Mouse (Mus musculus) heart, embryonic 16.5 days (tissue): ENCODE measurements around the gene Slc27a5. TPM values are rescaled to one million over a fixed set of nuclear protein-coding genes. Genes with fewer than 3 reads are reported as not detected.

ENCODE experiments used
- ATAC-seq: fragments of 200-750 bp; cut with Nextera tagmentation; replicated peaks from 2 replicates; pipeline ENCODE4 v1.8.0; 2017; ENCODE audit warnings: moderate number of reproducible peaks; ENCODE audit not compliant: insufficient read depth, low FRiP score; ENCODE audit errors: extremely low read depth
- H3K27ac ChIP-seq: fragments of 300-500 bp; sonication (generic); 2 replicates; pipeline ENCODE4 v1.5.1; 2014; ENCODE audit warnings: mild to moderate bottlenecking, low read length, control low read depth, moderate library complexity
- H3K27me3 ChIP-seq: fragments of 300-500 bp; sonication (generic); 2 replicates; pipeline ENCODE4 v1.6.1; 2014; ENCODE audit warnings: low read length, mixed read lengths; ENCODE audit not compliant: control insufficient read depth, insufficient read depth
- H3K36me3 ChIP-seq: fragments of 300-500 bp; sonication (generic); 2 replicates; pipeline ENCODE4 v1.6.1; 2014; ENCODE audit not compliant: control insufficient read depth, insufficient read depth
- H3K4me1 ChIP-seq: fragments of 300-500 bp; sonication (generic); 2 replicates; pipeline ENCODE4 v1.6.1; 2014; ENCODE audit warnings: low read length, mixed read lengths; ENCODE audit not compliant: control insufficient read depth, insufficient read depth
- H3K4me2 ChIP-seq: fragments of 300-500 bp; sonication (generic); 2 replicates; pipeline ENCODE4 v1.6.1; 2014; ENCODE audit warnings: low read depth, mild to moderate bottlenecking, control low read depth, low read length
- H3K4me3 ChIP-seq: fragments of 300-500 bp; sonication (generic); 2 replicates; pipeline ENCODE4 v1.5.1; 2014; ENCODE audit warnings: mild to moderate bottlenecking, control low read depth, low read length
- H3K9ac ChIP-seq: fragments of 300-500 bp; sonication (generic); 2 replicates; pipeline ENCODE4 v1.6.1; 2014; ENCODE audit warnings: low read length, control low read depth
- H3K9me3 ChIP-seq: fragments of 300-500 bp; sonication (generic); replicated peaks from 2 replicates; pipeline ENCODE4 v1.6.1; 2016; ENCODE audit warnings: low read length; ENCODE audit not compliant: control insufficient read depth
- WGBS: fragments of 180-500 bp; shearing (Covaris S2); extraction: QIAGEN DNeasy Blood & Tissue Kit; methylation state at CpG from one replicate; pipeline ENCODE4 v1.1.7; 2014; 5-methylcytosine and 5-hydroxymethylcytosine counted together
- polyA plus RNA-seq: library from polyadenylated mRNA; unstranded; fragments of >200 nt; fragmentation: Nextera tagmentation; extraction: Ambion mirVana; gene quantifications from 2 replicates; pipeline ENCODE4 v1.2.1, GENCODE M21; 2015

The Slc27a5 gene
- polyA plus RNA-seq, 1 experiment from 2014 or later: not detected

DNA sequence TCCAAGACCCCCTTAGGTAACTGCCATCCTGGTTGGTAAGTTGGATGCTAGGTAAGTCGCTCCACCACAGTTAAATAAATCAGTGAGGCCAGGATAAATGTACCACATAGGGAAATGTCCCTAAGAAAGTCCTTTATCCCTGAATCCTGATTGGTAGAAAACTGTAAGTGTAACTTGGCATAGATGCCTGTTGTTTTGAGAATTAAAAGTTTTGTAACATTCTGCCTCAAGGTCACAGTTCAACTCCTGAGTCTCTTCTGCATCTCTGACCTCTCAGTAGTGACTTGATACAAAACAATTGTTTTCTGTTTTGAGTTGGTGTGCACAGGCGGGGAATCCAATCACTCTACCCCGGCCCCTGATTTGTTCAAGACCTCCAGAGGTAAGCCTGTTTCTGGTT is 859 bp upstream of the Slc27a5 start, which contains the start of gene Trim28:
TSS of gene Trim28 (plus strand) at position 264 of the 400 bp plus-strand sequence.
- Histone ChIP-seq H3K27ac (no peak within 1 kb of the TSS), H3K4me2 (no peak within 1 kb of the TSS), H3K9ac (no peak within 1 kb of the TSS), H3K4me3 (no peak within 1 kb of the TSS), H3K4me1 (no peaks in the 10 kb centered on the region), H3K36me3 (no peaks in the 10 kb centered on the region), H3K27me3 (no peaks in the 10 kb centered on the region), H3K9me3 (no peaks in the 10 kb centered on the region)
- no peak for ATAC-seq
- 77% methylated on average over 3 of the region's 3 CpGs for WGBS

DNA sequence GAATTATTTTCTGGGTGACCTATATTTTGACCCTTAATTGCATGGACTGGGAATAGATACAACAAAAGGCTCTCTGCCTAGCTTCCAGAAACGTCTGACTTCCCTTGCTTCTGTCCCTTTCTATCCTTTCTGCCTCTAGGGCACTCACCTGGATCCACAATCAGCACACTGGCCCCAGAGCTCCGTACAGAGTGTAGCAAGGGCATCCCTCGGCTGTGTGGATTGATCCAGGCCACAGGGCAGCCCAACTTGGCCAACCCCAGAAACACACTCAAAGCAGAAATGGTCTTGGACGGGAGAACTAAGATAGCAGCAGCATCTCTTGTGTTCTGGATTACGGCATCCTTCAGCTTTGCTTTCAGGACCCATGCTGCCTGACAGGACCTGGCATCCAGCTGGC is 762 bp downstream of the Slc27a5 start:
- Histone ChIP-seq H3K9me3 (no peaks in the 10 kb centered on the region), H3K4me3 (no peak overlapping the region), H3K4me2 (no peak overlapping the region), H3K27ac (no peak overlapping the region), H3K4me1 (no peaks in the 10 kb centered on the region), H3K36me3 (no peaks in the 10 kb centered on the region), H3K27me3 (no peaks in the 10 kb centered on the region), H3K9ac (no peak overlapping the region)
- WGBS: 55% methylated on average over 5 of the region's 5 CpGs
- no peak for ATAC-seq

DNA sequence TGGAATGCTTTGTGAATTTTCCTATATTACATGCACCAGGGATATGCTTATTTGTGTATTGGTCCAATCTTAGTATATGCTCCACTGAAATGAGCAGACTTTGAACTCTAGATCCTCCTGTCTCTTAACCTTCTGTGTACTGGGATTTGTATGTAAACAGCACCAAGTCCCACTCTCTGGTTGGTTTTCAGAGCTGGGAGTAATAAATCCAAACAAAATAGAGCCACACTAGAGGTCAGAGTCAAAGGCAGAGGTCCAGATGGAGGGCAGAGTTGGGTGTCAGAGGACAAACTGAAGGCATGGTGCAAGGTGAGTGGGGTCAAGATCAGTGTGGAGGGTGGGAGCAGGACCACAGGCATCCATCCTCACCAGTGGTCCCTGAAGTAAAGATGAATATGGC is 2.1 kb downstream of the Slc27a5 start:
- no peak overlapping the region for H3K4me2 ChIP-seq
- no peaks in the 10 kb centered on the region for H3K27me3 ChIP-seq
- no peaks in the 10 kb centered on the region for H3K9me3 ChIP-seq
- no peaks in the 10 kb centered on the region for H3K4me1 ChIP-seq
- H3K4me3 ChIP-seq: no peak overlapping the region
- no peak overlapping the region for H3K9ac ChIP-seq
- no peak overlapping the region for H3K27ac ChIP-seq
- H3K36me3 ChIP-seq: no peaks in the 10 kb centered on the region
- ATAC-seq: no peak

DNA sequence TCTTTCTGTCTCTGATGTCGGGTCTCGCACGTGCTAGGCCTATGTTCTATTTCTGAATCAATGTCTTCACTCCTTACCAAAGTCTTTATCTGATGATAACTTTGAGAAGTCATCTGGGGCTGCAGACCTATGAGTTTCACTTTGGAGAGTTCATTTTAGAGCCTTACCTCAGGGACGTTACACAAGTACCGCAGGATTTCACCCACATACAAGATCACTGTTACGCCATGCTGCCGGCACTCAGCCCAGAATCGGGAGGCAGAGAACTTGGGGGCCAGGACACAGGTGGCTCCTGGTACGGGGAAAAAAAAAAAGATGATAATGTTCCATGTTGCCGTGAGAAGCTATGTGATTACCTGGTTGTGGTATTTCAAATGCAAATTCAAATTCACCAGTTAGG is 4.8 kb downstream of the Slc27a5 start:
- H3K4me1 ChIP-seq: no peaks in the 10 kb centered on the region
- H3K36me3 ChIP-seq: no peaks in the 10 kb centered on the region
- 80% methylated on average over 10 of the region's 10 CpGs for WGBS
- H3K27me3 ChIP-seq: no peaks in the 10 kb centered on the region
- H3K4me2 ChIP-seq: no peak overlapping the region
- H3K9ac ChIP-seq: no peak overlapping the region
- no peaks in the 10 kb centered on the region for H3K9me3 ChIP-seq
- ATAC-seq: no peak
- H3K27ac ChIP-seq: no peak overlapping the region
- no peak overlapping the region for H3K4me3 ChIP-seq

GRCm38 (mm10) chr7:12992222-12992621 is 5.8 kb downstream of the Slc27a5 start:
- H3K9ac ChIP-seq: no peak overlapping the region
- WGBS: 3% methylated on average over 3 of the region's 3 CpGs
- H3K27me3 ChIP-seq: no peaks in the 10 kb centered on the region
- ATAC-seq: no peak
- no peak overlapping the region for H3K4me2 ChIP-seq
- H3K27ac ChIP-seq: no peak overlapping the region
- no peaks in the 10 kb centered on the region for H3K9me3 ChIP-seq
- H3K4me1 ChIP-seq: no peaks in the 10 kb centered on the region
- no peaks in the 10 kb centered on the region for H3K36me3 ChIP-seq
- H3K4me3 ChIP-seq: no peak overlapping the region

DNA sequence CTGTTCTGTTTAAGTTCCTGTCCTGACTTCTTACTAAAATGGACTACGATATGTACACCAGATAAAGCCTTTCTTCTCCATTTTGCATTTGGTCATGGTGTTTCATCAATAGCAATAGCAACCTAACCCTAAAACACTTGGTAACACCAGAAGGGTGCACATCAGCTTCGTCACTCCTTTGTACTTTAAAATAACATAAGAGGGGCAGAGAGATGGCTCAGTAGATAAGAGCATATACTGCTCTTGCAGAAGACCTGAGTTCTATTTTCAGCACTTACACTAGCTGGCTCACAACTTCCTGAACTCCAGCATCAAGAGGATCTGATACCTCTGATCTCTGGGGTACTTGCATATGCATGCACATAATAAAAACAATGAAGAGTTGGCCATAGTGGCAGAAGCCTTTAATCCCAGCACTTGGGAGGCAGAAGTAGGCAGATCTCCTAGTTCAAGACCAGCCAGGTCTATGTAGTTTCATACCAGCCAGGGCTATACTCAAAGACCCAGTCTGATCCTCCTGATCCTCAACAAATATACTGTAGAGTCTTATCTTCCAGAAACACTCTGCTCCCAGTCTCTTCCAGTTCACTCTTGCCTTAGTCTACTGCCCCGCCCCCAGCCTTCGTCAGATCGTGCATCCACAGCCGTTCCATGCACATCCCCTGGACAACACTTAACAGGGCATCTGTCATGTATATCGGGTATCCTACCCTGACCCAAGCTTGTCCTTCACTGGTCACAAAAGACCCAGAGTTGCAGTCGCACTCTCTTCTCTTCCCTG is 10.4 kb downstream of the Slc27a5 start:
- H3K9me3 ChIP-seq: no peaks in the 10 kb centered on the region
- H3K27me3 ChIP-seq: no peaks in the 10 kb centered on the region
- H3K9ac ChIP-seq: no peak overlapping the region
- WGBS: 71% methylated on average over 8 of the region's 8 CpGs
- no peak overlapping the region for H3K4me3 ChIP-seq
- ATAC-seq: no peak
- no peak overlapping the region for H3K4me2 ChIP-seq
- H3K36me3 ChIP-seq: no peaks in the 10 kb centered on the region
- H3K27ac ChIP-seq: no peak overlapping the region
- H3K4me1 ChIP-seq: no peaks in the 10 kb centered on the region

DNA sequence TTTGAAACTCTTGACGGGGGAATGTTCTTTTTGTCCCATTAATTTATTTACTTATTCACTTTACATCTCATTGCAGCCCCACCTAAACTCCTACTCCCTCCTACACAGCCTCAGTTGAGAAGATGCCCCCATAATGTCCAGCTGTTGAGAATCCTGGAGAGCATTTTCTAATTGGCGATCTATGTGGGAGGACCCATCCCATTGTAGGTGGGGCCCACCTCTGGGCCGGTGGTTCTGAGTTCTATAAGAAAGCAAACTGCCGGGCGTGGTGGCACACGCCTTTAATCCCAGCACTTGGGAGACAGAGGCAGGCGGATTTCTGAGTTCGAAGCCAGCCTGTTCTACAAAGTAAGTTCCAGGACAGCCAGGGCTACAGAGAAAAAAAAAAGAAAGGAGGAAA is 11.1 kb downstream of the Slc27a5 start:
- ATAC-seq: no peak
- Histone ChIP-seq H3K36me3 (no peaks in the 10 kb centered on the region), H3K9ac (no peak overlapping the region), H3K4me2 (no peak overlapping the region), H3K27ac (no peak overlapping the region), H3K9me3 (no peaks in the 10 kb centered on the region), H3K4me1 (no peaks in the 10 kb centered on the region), H3K4me3 (no peak overlapping the region), H3K27me3 (no peaks in the 10 kb centered on the region)
- 77% methylated on average over 8 of the region's 8 CpGs for WGBS

- Histone ChIP-seq H3K4me3 (no peak overlapping the region), H3K36me3 (no peaks in the 10 kb centered on the region), H3K27me3 (no peaks in the 10 kb centered on the region), H3K4me2 (no peak overlapping the region), H3K9me3 (no peaks in the 10 kb centered on the region), H3K27ac (no peak overlapping the region), H3K9ac (no peak overlapping the region), H3K4me1 (no peaks in the 10 kb centered on the region)
- 61% methylated on average over 1 of the region's 1 CpGs for WGBS
- no peak for ATAC-seq
Observed at GRCm38 (mm10) chr7:12985724-12986123, 12.3 kb downstream of the Slc27a5 start.

DNA sequence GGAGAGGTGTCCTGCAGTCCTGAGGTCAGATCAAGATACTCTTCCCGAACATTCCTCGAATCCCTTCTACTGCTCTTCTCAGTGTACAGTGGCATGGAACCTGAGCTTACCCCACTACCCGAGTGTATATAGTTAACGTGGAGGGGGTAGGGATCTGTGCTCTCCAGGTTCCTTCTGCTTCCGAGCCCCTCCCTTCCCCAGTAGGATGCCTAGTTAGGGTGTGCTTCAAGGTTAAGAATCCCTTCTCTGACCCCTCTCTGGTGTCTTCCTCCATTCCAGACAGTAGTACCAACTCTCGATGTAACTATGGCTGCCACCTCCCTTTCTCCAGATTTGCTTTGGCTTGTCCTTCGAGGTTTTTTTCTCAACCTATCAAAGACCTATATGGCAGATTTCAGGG is 17.7 kb downstream of the Slc27a5 start:
- Histone ChIP-seq H3K4me1 (peaks cover 6% of the 10 kb centered on the region), H3K9ac (no peak overlapping the region), H3K27me3 (no peaks in the 10 kb centered on the region), H3K4me3 (no peak overlapping the region), H3K27ac (no peak overlapping the region), H3K4me2 (no peak overlapping the region), H3K9me3 (no peaks in the 10 kb centered on the region), H3K36me3 (no peaks in the 10 kb centered on the region)
- no peak for ATAC-seq
- WGBS: 80% methylated on average over 7 of the region's 7 CpGs
